Mouse (Mus musculus) inflammation-experienced regulatory T-cells, adult 6 months (primary cell): ENCODE data around the gene Lmo3. TPM values are rescaled to one million over a fixed set of nuclear protein-coding genes. Genes with fewer than 3 reads are reported as not detected.

ENCODE experiments used
- ATAC-seq: one replicate; pipeline ENCODE4 v1.8.0; 2017
- polyA plus RNA-seq, 3 experiments: library from polyadenylated mRNA; unstranded; fragments of 100-300 nt; shearing (Covaris generic); gene quantifications; one replicate each; pipeline ENCODE4 v1.2.1; 2017

Lmo3 gene
- polyA plus RNA-seq, 3 experiments from 2014 or later = not detected

DNA sequence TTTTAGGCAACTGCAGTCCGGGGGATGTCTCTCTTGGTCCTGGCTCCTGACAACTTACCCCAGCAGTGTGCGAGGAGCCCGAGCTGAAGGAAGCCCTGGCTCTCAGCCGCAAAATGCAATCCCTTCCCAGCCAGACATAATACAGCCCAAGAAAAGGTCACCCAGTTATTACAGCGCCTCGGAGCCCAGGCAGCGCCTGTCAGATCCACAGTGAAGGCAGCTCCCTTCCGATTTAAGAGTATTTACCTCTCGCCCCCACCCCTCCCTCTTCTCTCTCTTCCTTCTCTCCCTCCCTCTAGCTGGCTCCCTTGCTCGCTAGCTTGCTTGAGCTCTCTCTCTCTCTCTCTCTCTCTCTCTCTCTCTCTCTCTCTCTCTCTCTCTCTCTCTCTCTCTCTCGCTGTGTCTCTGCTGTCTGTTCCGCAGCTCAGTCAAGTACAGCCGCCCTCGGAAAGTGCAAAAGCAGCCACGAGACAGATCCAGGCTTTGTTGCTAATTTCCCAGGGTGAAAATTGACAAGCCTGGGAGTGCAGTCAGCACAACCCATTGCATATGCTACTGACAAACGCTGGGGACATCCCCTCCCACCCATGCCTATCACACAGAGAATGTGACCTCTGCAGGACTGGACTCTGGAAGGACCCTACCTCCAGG is 159.0 kb downstream of the Lmo3 start:
- ATAC-seq = no peak

DNA sequence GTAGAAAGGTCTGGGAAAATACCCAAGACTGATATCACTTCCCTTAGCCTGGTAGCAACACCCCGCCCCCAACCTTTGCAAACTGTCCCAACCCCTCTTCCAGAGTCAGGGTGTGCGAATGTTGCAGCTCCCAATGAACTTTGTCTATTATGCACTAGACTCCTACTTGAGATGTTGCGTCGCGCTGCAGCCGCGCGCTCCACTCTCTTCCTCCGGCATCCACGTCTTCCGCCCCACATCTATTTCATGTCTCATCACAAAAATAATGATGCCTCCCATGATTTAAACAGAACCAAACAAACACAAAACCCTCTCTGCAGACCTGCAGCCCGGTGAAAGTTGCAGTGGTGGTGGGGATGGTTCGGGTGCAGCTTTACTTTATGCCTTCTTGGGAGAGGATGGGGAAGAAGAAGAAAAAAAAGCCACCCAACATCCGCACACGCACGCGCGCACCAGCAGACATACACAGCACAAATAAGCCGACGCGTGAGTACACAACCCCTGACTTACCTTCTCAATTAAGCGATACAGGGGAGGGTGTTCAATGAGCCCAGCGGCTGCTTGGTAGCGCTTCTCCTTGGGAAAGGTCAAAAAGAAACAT is 159.7 kb downstream of the Lmo3 start:
- ATAC-seq = no peak

DNA sequence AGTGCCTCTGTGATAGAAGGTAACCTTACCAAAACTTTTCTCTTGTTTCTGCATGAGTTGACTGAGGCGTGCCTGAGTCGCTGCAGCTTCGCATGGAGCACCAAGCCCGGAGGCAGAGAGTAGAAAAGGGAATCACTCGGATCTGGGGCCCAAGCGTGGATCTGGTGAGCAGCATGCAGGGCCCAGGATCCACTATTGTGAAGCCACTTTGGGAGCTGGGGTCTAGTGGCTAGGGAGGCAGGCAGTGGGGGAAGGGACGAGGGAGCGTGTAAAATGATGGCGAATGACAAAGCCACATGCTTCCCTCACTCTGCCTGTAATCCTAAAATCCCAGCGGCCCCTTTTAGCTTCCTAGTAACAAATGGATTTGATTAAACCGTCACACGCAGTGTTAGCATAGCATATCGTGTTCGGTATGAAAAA is 160.6 kb downstream of the Lmo3 start:
- no peak for ATAC-seq

DNA sequence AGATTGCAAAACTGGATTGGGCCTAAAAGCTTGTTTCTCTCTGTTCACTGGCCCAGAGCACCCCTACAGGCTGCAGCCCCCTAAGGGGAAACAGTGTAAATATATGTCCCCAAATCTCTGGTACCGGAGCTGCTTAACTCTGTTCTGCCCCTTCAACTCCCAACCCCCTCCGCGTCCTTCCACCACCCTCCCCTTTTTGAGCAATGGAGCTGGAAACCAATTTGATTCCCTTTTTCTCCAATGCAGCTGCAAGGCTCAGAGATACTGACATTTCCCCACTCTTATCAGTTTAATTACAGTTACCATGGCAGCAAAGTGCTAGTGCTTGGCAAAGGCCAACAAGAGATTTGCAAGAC is 161.3 kb downstream of the Lmo3 start:
- ATAC-seq = no peak

DNA sequence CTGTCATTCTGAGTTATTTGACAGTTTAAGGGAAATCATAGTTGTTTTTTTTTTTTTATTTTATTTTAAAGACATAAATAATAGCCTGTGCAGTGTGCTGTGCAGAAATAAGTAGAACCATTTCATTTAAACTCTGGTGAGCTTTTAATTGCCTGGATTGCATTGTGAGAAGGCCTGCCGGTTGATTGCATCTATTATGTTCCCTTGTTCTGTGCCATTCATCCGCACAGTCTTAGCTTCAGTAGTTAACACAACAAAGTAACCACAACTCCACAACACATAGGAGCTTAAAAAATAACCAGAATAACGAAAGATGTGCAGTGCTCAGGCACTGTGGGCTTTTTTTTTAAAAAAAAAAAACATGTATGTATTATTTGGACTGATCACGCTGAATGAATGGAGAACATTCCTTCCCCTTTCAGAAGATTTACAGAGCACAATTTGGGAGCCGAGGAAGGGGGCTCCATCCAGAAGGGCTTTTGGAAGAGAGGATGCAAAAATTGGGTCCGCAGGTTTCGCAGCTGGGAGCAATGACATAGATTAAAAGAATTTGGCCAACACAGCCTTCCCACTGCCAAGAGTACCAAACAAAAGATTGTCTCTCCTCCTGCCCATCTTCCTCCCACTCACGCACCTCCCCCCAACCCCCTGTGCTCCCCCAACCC is 161.8 kb downstream of the Lmo3 start:
- no peak for ATAC-seq

DNA sequence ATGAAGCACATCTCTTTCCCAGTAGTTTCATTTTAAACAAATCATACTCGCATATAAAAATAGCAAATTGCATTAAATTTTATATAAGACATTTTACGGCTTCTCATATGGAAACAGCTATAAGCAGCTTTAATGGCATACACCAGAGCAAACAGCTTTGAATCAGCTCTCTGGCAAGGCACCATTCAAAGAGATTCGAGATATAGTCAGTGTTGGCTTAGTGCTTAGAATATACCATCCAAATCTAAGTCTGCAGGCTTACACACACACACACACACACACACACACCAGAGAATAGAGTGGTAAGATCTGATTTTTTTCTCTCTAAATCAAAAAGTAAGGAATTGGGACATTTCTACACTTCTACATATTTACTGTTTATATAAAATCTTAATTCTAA is 169.7 kb downstream of the Lmo3 start:
- no peak for ATAC-seq

DNA sequence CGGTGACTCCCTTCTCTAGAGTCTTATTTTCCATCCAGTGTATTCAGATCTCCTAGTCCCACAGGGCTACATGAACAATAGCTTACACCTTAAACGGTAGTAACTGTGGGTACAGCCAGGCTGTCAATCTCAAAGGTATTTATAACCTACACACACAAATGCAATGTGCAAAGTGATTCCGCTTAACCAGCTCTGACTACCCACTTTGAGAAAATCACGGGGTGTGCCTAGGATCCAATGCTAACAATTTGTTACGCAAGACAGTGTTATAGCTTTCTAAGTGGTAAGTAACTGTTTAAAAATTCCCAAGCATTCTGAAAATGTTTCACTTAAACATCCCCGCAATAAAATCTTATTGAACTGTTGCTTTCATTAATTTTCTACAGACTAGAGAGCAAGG is 179.7 kb downstream of the Lmo3 start:
- no peak for ATAC-seq

DNA sequence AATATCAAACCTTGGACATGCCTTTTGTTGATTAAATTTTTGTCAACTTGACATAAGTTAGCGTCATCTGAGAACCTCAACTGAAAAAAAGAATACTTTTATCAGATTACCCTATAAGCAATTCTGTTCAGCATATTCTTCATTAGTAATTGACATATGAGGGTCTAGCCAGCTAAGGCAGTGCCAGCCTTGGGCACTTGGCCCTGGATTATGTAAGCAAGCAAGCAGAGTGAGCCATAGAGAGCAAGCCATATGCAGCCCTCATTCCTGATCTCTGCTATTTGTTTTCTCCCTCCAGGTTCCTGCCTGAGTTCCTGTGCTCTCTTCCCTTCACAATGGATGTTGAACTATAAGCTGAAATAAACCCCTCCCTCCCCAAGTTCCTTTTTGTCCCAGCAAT is 182.9 kb downstream of the Lmo3 start:
- ATAC-seq = no peak

DNA sequence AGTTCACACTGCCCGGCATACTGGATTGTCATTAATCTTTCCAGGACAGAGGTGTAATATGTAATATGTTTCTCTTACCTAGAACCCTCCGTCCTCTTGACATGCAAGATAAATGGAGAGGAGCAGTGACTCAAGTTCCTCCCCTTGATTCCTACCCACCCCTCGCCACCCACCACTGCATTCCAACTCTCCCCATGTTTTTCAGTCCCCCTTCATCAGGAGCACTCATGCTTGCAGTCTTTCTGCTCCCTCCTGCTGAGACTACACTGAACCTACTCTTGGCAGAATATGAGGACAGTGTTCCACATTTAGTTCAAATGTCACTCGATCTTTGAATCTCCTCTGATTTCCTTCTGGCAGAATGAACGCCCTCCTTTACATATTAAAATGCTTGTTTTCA is 190.7 kb downstream of the Lmo3 start:
- ATAC-seq = no peak

DNA sequence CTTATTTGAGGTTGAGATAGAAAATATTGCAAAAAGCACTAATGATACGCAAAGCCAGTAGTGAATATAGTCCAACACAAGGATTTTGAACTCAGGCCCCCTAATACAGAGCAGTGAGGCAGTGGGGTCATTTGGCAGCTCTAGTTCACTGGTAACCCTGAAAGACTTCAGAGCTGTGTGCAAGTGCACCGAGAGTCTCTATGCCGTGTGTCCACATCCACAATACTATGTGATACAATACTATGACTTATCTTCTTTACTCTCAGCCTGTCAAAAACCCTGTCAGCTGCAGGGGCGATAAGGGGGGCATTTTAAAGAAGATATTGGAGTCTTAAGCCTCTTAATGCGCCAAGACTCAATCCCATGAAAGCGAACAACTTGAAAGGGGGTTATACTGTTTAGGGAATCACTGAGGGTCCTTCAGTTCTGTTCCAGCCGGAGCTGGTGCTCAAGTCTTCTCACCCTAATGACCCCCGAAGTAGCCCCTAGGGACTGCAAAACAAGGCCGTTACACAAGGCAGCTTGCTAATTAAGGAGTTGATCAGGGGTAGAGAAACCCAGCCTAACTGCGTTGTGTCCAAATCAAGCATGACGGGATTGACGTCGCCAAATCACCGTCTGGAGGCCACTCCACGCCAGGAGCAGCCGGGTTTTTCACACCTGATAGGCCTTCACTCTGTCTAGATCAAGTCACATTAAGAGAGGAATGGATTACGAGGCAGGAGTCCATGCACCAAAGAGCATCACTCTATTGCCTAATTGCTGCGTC is 193.4 kb downstream of the Lmo3 start:
- no peak for ATAC-seq

DNA sequence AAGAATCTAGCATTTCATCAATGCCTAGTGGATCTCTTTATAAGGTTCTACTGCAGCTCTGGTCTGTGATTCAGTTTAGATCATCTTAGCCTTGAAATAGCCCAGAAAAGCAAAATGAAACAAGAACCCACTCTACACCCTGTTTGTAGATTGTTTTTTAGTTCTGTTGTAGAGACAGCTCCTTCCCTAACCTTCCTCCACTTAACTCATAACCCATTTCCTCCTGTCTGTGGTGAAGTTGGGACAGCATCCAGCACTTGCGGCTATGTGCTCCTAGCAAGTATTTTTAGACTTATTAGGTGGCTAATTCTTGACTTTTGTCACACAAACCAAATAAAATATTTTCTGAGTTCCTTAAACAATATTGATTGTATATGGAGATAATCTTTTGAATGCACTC is 198.6 kb downstream of the Lmo3 start:
- ATAC-seq = no peak

DNA sequence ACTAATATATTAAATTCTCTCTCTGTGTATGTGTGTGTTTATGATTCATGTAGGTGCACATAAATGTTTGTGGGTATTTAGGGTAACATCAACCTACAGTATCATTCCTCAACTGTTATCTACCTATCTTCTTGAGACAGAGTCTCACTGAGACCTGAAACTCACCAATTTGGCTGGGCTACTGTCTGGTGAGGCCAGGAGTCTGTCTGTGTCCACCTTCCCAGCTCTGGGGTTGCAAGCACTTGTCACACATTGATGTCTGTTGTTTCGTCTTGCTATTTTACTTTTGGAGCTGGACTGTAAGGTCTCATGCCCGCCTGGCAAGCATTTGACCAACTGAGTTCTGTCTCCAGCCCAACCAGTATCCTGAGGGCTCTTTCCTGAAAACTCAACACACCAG is 210.6 kb downstream of the Lmo3 start:
- ATAC-seq = no peak

DNA sequence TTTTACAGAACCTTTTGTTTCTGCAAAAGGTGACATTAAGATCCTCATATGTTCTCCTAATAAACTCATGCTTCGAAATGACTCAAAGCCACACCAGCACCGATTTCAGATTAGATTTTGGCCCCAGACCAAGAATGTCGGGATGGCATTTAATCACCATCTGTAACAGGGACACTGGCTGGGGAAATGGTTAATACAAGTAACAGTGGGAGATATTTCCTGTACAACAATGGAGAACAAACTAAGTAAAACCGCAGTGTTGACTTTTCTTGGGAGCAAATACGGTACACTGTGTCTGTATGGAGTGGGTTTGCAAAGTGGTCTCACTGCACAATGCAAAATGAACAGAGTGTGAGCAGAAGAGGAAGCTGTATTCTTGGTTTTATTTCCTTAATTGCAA is 217.7 kb downstream of the Lmo3 start:
- ATAC-seq = no peak

DNA sequence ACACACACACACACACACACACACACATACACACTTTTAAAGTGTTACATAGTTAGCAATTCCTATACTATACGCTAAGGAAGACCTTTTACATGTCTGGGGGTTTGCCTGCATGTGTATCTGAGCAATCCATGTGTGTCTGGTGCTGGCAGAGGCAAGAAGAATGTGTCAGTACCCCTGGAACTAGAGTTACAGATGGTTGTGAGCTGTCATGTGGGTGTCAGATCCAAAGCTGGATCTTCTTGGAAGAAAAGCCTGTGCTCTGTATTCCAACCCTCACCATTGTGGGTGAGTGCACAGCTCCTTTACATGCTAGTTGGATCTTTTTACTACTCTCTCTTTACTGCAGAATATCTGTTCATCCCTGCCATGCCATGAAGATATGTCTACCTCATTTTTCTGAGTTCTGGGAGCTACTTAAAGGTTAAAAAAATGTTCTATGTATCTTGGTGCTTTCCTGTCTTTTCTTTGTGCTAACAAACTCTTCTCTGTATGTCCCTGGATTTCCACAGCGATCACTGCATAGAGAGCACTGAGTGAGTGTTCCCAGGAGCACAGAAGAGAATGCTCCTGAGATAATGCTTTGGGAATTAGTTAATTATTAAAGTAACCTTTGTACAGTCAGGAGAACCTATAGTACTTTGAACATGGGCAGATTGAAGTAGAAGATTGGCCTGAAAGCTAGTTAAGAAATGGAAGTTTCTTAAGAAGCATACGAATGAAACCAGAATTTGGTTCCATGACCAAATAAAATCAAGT is 231.0 kb downstream of the Lmo3 start:
- ATAC-seq = no peak

DNA sequence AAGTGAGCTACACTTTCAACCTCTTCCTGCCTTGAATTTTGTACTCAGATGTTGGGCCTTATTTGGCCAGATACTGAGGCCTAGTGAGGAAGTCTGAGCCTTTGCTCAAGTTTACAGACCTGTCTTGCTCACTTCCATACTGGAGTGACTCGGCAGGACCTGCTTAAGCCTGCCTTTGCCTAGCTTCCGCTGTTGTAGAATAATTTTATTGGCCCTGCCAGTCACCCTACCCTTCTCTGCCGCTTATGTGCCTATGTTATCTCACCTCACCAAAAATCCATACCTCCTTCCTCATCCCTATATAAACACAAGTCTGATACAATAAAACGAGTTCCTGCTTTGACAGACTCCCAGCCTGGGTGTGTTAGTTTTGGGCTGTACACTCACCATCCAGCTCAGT is 235.2 kb downstream of the Lmo3 start:
- no peak for ATAC-seq

DNA sequence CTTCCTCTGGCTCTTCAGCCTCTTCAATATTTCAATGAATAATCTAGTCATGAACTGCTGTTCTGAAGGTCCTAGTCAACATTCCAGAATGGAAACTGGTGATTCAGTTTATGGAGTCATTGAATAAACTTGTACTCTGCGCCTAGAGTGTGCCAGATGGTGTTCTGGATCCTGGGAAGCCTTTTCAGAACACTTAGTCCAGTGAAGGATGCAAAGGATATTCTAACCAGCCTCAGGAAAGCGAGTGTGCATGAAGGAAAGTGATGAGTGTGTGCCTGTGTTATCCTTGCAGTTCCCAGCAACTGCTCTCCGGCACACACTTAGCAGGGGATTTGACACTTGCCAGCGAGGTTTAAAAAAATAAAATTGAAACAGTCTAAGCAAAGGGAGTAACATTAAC is 245.9 kb downstream of the Lmo3 start:
- no peak for ATAC-seq

DNA sequence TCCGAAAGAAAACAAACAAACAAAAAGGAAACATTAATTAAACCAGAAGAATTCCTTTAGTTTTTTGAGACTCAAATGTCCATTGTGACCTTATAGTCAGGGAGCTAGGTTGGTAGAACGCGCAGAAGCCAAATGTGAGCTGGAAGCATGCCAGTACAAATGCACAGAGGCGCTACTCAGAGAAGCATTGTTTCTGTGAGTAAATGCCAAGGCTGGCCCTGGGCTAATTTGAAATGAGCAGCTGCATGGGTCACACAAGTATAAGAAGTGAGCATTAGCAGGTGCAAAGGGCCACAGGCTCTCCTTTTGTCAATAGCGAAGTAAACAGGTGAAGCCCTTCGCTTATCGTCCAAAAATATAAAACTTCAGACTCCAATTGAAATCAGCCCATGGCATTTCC is 247.8 kb downstream of the Lmo3 start:
- ATAC-seq = no peak

DNA sequence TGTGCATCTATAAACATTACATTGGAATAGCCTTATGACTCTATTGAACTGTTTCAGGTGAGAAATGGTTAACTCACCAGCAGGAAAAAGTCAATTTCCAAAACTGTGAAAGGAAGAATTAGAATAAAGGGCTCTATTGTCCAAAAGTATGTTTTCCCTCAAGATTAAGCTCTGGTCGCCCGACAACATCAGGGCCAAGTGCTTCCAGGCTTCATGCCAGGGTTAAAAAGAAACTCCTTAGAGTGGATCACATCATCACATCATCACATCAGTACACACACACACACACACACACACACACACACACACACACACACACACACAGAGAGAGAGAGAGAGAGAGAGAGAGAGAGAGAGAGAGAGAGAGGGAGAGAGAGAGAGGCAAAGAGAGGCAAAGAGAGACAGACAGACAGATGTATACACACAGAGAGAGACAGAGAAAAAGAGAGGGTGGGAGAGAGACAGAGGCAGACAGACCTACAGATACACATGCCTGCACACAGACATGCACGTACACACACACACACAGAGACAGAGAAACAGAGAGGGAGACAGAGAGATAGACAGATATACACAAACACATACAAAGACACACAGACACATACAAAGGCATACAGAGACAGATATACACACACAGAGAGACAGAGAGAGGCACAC is 255.9 kb downstream of the Lmo3 start:
- ATAC-seq = no peak

DNA sequence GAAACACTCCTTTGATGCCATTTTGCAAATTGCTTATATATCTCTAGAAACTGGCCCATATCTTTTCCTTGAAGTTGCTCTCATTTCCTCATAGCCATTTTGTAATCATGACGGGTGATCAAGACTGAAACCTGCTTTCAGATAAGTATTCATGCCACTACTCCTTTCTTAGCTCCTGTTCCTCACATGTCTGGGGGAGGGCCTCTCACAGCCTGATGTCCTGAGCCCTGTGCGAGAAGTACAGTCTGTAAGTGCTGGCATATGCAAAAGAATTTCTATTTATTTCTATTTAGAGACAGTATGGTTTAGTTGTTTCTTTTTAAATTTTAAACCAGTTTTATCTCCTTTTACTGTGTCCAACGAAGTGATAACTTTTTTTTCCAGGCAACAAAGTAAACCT is 256.6 kb downstream of the Lmo3 start:
- ATAC-seq = no peak

DNA sequence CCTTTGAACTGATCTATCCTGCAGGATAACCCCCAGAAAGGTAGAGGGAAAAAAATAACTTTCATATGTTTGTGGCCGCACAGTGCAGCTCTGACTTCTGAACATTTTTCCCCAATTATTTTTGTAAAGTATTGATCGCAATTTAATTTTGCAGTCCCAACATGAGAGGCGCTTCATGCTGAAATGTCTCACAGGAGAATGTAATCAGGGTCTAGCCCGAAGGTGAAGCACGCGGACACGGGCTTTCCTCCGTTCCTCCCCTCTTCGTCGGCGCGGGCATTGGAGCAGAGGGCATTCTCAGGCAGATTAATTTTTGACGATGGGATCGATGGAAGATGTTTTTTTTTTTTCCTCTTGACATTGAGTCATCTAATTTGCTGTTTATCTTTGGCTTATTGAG is 258.4 kb downstream of the Lmo3 start:
- no peak for ATAC-seq

DNA sequence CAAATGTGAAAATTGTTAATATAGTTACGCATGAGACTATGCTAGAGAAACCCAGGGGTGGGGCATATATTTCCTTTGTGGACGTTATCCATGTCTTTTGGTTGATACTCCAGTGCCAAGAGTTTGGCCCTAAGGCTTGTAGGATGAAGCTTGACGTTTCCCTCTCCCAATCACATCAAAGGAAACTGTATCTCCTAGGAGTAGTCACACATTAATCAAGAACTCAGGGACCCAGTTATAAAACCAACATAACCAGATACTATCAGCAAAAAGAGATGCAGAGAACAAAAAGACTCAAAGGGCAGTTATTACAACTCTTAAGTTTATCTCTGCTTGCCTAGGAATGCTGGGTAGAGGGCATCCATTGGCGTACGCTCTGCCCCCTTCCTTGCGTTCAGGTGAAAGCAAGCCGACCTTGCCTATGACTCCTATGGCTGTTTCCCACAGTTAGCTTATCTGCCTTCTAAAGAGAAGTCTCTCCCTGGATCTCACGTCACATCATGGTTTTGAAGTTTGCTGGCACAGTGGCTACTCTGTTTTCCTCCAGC is 261.5 kb downstream of the Lmo3 start:
- no peak for ATAC-seq
